Mouse (Mus musculus): ENCODE results near the gene Rnf166. TPM values are rescaled to one million over a fixed set of nuclear protein-coding genes. Genes with fewer than 3 reads are reported as not detected.

The Rnf166 gene
- polyA plus RNA-seq, 1 experiment from 2014 or later, result 35.0 TPM

- H3K4me1 ChIP-seq (ENCODE audit: control insufficient read depth, insufficient read depth, low read length), result no peaks in the 10 kb centered on the region
- no peak overlapping the region for H3K27ac ChIP-seq (ENCODE audit: low read length)
- H3K4me3 ChIP-seq (ENCODE audit: low read depth, low read length), result no peak overlapping the region
- H3K27me3 ChIP-seq (ENCODE audit: control insufficient read depth, insufficient read depth, low read depth, low read length), result no peaks in the 10 kb centered on the region
- WGBS, result 82% methylated on average over 7 of the region's 7 CpGs
- no peak for ATAC-seq
- no peak overlapping the region for H3K9ac ChIP-seq (ENCODE audit: low read depth, low read length)
- H3K9me3 ChIP-seq (replicated peaks; ENCODE audit: control insufficient read depth, low read length, poor library complexity, severe bottlenecking), result no peaks in the 10 kb centered on the region
- no peaks in the 10 kb centered on the region for H3K36me3 ChIP-seq (ENCODE audit: control insufficient read depth, insufficient read depth, low read length)
- H3K4me2 ChIP-seq (ENCODE audit: low read length), result no peak overlapping the region
These were observed 36.5 kb upstream of the Rnf166 start for GRCm38 (mm10) chr8:122512392-122512791.

DNA sequence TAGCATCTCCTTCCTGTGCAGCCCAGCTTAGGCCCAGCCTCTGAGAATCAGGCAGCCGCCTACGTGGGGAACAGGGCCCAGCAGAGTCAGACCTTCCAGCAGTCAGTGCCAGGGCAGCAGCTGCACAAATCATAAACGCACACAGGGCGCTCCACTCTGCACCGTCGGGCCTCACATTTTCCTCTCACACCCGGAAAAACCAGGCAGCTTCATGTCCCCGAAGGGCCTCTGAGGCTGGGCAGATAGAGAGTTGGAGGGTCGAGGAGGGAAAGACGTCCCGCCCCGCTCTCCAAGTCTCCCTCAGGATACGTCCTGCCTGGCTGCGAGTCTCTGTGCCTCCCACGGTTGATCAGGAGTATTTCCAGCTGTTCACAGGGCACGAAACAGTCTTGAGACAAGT is 35.7 kb upstream of the Rnf166 start:
- H3K4me3 ChIP-seq (ENCODE audit: low read depth, low read length), result no peak overlapping the region
- H3K36me3 ChIP-seq (ENCODE audit: control insufficient read depth, insufficient read depth, low read length), result no peaks in the 10 kb centered on the region
- H3K27ac ChIP-seq (ENCODE audit: low read length), result no peak overlapping the region
- no peaks in the 10 kb centered on the region for H3K4me1 ChIP-seq (ENCODE audit: control insufficient read depth, insufficient read depth, low read length)
- H3K9ac ChIP-seq (ENCODE audit: low read depth, low read length), result no peak overlapping the region
- H3K9me3 ChIP-seq (replicated peaks; ENCODE audit: control insufficient read depth, low read length, poor library complexity, severe bottlenecking), result no peaks in the 10 kb centered on the region
- WGBS, result 78% methylated on average over 16 of the region's 16 CpGs
- no peak overlapping the region for H3K4me2 ChIP-seq (ENCODE audit: low read length)
- ATAC-seq, result no peak
- no peaks in the 10 kb centered on the region for H3K27me3 ChIP-seq (ENCODE audit: control insufficient read depth, insufficient read depth, low read depth, low read length)

DNA sequence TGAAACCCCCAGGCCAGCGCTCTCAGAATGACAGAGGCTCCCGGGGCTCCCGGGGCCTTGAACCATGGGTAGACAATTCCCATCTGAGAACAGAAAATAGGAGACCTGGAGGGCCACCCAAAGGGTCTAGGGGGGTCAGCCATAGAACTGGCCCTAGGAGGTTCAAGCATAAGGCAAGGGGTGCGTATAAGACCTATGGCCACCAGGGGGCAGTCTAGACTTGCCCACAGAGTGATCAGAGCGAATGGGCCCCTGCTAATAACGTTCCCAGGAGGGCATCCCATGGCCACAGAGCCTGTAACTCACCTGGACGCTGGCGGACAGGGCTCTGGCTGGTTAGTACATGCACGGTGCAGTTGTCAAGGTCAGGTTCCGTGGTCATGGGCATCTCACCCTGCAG is 25.0 kb upstream of the Rnf166 start:
- ATAC-seq, result no peak
- Histone ChIP-seq H3K27me3 (ENCODE audit: control insufficient read depth, insufficient read depth, low read depth, low read length) (no peaks in the 10 kb centered on the region), H3K9me3 (replicated peaks; ENCODE audit: control insufficient read depth, low read length, poor library complexity, severe bottlenecking) (no peaks in the 10 kb centered on the region), H3K27ac (ENCODE audit: low read length) (no peak overlapping the region), H3K4me2 (ENCODE audit: low read length) (no peak overlapping the region), H3K4me1 (ENCODE audit: control insufficient read depth, insufficient read depth, low read length) (no peaks in the 10 kb centered on the region), H3K4me3 (ENCODE audit: low read depth, low read length) (no peak overlapping the region), H3K9ac (ENCODE audit: low read depth, low read length) (no peak overlapping the region), H3K36me3 (ENCODE audit: control insufficient read depth, insufficient read depth, low read length) (no peaks in the 10 kb centered on the region)
- 36% methylated on average over 10 of the region's 10 CpGs for WGBS

DNA sequence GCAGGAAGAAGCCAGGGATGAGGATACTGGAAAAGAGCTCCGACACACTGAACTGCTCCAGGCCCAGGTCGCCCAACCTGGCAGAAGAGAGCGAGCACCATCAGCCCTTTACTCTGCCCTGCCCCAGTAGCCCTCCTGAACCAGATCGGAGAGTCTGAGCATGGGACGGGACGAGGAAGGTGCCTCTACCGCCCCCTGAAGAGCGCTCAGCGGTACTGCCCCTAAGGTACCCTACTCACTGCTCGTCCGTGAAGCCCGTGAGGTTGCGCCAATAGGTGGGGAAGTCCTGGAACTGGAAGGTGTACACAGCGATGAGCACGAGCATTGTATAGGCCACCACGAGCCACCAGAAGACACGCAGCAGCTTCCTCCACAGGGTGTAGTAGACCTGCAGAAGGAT is 22.0 kb upstream of the Rnf166 start:
- Histone ChIP-seq H3K4me2 (ENCODE audit: low read length) (no peak overlapping the region), H3K4me1 (ENCODE audit: control insufficient read depth, insufficient read depth, low read length) (no peaks in the 10 kb centered on the region), H3K27ac (ENCODE audit: low read length) (no peak overlapping the region), H3K9ac (ENCODE audit: low read depth, low read length) (no peak overlapping the region), H3K4me3 (ENCODE audit: low read depth, low read length) (no peak overlapping the region), H3K36me3 (ENCODE audit: control insufficient read depth, insufficient read depth, low read length) (no peaks in the 10 kb centered on the region), H3K27me3 (ENCODE audit: control insufficient read depth, insufficient read depth, low read depth, low read length) (no peaks in the 10 kb centered on the region), H3K9me3 (replicated peaks; ENCODE audit: control insufficient read depth, low read length, poor library complexity, severe bottlenecking) (no peaks in the 10 kb centered on the region)
- ATAC-seq, result no peak
- WGBS, result 64% methylated on average over 17 of the region's 17 CpGs

DNA sequence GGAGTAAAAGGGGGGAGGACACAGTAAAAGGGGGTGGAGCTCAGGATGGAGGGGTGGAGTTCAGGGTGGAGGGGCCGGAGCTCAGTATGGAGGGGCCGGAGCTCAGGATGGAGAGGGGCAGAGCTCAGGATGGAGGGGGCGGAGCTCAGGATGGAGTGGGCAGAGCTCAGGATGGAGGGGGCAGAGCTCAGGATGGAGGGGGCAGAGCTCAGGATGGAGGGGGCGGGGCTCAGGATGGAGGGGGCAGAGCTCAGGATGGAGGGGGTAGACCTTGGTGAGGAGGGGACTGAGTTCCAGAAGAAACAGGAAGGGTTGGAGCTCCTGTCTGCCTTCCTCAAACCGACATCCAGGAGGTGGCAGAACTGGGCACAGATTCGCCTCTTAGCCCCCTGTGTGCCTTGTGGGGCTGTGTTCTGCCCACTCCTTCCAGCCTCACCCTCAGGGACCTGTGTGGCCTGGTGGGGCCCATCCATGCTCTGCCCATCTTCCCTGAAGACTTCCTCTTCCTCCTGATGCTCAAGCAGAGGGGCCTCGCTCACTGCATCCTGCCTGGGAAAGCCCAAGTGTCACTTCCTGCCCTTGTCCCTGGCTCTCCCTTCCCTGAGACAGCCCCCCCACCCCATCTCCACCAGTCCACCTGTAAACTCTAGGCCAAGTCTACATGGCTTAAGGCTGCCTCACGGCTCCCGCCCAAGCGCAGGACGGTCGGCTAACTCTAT is 21.3 kb upstream of the Rnf166 start:
- Histone ChIP-seq H3K4me3 (ENCODE audit: low read depth, low read length) (no peak overlapping the region), H3K27ac (ENCODE audit: low read length) (no peak overlapping the region), H3K9ac (ENCODE audit: low read depth, low read length) (no peak overlapping the region), H3K36me3 (ENCODE audit: control insufficient read depth, insufficient read depth, low read length) (no peaks in the 10 kb centered on the region), H3K27me3 (ENCODE audit: control insufficient read depth, insufficient read depth, low read depth, low read length) (no peaks in the 10 kb centered on the region), H3K4me1 (ENCODE audit: control insufficient read depth, insufficient read depth, low read length) (no peaks in the 10 kb centered on the region), H3K4me2 (ENCODE audit: low read length) (no peak overlapping the region), H3K9me3 (replicated peaks; ENCODE audit: control insufficient read depth, low read length, poor library complexity, severe bottlenecking) (no peaks in the 10 kb centered on the region)
- 89% methylated on average over 11 of the region's 12 CpGs for WGBS
- ATAC-seq, result no peak

- Histone ChIP-seq H3K4me3 (ENCODE audit: low read depth, low read length) (no peak overlapping the region), H3K36me3 (ENCODE audit: control insufficient read depth, insufficient read depth, low read length) (peaks cover 8% of the 10 kb centered on the region), H3K9me3 (replicated peaks; ENCODE audit: control insufficient read depth, low read length, poor library complexity, severe bottlenecking) (no peaks in the 10 kb centered on the region), H3K9ac (ENCODE audit: low read depth, low read length) (no peak overlapping the region), H3K27ac (ENCODE audit: low read length) (no peak overlapping the region), H3K27me3 (ENCODE audit: control insufficient read depth, insufficient read depth, low read depth, low read length) (no peaks in the 10 kb centered on the region), H3K4me1 (ENCODE audit: control insufficient read depth, insufficient read depth, low read length) (no peaks in the 10 kb centered on the region), H3K4me2 (ENCODE audit: low read length) (no peak overlapping the region)
- ATAC-seq, result no peak
- WGBS, result 86% methylated on average over 9 of the region's 9 CpGs
These were observed 12.5 kb upstream of the Rnf166 start for GRCm38 (mm10) chr8:122488387-122488786.

- Histone ChIP-seq H3K36me3 (ENCODE audit: control insufficient read depth, insufficient read depth, low read length) (peaks cover 36% of the 10 kb centered on the region), H3K9ac (ENCODE audit: low read depth, low read length) (no peak overlapping the region), H3K27ac (ENCODE audit: low read length) (no peak overlapping the region), H3K4me2 (ENCODE audit: low read length) (no peak overlapping the region), H3K27me3 (ENCODE audit: control insufficient read depth, insufficient read depth, low read depth, low read length) (no peaks in the 10 kb centered on the region), H3K4me1 (ENCODE audit: control insufficient read depth, insufficient read depth, low read length) (no peaks in the 10 kb centered on the region), H3K4me3 (ENCODE audit: low read depth, low read length) (no peak overlapping the region), H3K9me3 (replicated peaks; ENCODE audit: control insufficient read depth, low read length, poor library complexity, severe bottlenecking) (no peaks in the 10 kb centered on the region)
- 92% methylated on average over 12 of the region's 12 CpGs for WGBS
- no peak for ATAC-seq
These were observed 9.0 kb upstream of the Rnf166 start for GRCm38 (mm10) chr8:122484831-122485230.

DNA sequence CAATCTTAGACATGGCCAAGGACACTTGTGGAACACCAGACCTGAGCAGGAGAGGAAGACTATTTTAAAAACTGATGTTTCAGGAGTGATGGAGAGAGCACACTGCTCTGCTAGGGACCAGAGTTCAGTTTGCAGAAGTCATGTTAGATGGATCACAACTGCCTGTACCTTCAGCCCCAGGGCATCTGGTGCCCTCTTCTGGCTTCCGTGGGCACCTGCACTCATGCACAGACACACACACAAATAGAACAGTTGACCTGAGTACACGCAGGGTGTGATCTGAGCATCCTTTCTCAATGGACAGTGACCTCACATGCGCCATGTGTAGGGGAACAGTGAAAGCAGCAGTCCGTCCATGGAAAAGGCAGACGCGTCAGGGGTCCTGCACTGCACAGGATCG is 8.0 kb upstream of the Rnf166 start:
- WGBS, result 95% methylated on average over 7 of the region's 7 CpGs
- no peak overlapping the region for H3K4me2 ChIP-seq (ENCODE audit: low read length)
- no peak overlapping the region for H3K27ac ChIP-seq (ENCODE audit: low read length)
- H3K4me3 ChIP-seq (ENCODE audit: low read depth, low read length), result no peak overlapping the region
- no peak overlapping the region for H3K9ac ChIP-seq (ENCODE audit: low read depth, low read length)
- H3K36me3 ChIP-seq (ENCODE audit: control insufficient read depth, insufficient read depth, low read length), result peaks cover 45% of the 10 kb centered on the region
- H3K9me3 ChIP-seq (replicated peaks; ENCODE audit: control insufficient read depth, low read length, poor library complexity, severe bottlenecking), result no peaks in the 10 kb centered on the region
- no peaks in the 10 kb centered on the region for H3K27me3 ChIP-seq (ENCODE audit: control insufficient read depth, insufficient read depth, low read depth, low read length)
- no peaks in the 10 kb centered on the region for H3K4me1 ChIP-seq (ENCODE audit: control insufficient read depth, insufficient read depth, low read length)
- no peak for ATAC-seq

DNA sequence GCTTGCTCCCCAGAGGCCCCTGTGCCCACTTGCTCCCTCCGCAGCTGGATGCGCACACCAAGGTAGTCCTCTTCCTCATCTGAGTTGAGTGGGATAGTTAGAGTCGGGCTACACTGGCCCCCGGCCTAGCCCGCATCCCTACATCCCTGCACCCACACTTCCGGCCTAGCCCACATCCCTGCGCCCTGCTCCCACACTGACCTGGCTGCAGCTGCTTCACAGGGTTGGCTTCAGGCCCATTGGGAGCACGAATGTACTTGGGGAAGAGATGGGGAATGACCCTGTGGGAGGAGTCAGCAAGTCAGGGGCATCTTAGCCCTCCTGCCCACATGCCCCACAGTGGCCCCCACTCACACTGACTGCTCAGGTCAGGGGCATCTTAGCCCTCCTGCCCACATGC is 6.6 kb upstream of the Rnf166 start:
- Histone ChIP-seq H3K9me3 (replicated peaks; ENCODE audit: control insufficient read depth, low read length, poor library complexity, severe bottlenecking) (no peaks in the 10 kb centered on the region), H3K27ac (ENCODE audit: low read length) (no peak overlapping the region), H3K4me1 (ENCODE audit: control insufficient read depth, insufficient read depth, low read length) (no peaks in the 10 kb centered on the region; the same call in 1 of the 2 replicates), H3K9ac (ENCODE audit: low read depth, low read length) (no peak overlapping the region), H3K4me3 (ENCODE audit: low read depth, low read length) (no peak overlapping the region), H3K36me3 (ENCODE audit: control insufficient read depth, insufficient read depth, low read length) (peaks cover 49% of the 10 kb centered on the region), H3K4me2 (ENCODE audit: low read length) (no peak overlapping the region), H3K27me3 (ENCODE audit: control insufficient read depth, insufficient read depth, low read depth, low read length) (no peaks in the 10 kb centered on the region)
- ATAC-seq, result no peak
- WGBS, result 93% methylated on average over 8 of the region's 8 CpGs
